Mouse (Mus musculus) lung, postnatal 10 days (tissue): ENCODE measurements around the gene Prickle1.

Experiments
- DNase-seq: peaks from one replicate; pipeline ENCODE4 v3.0.0; 2021

Prickle1 gene

GRCm38 (mm10) chr15:93595746-93596145 lies at the start of gene Prickle1:
Prickle1 (minus strand) TSS chr15:93595891.
- peak; percentile 92 for DNase-seq

DNA sequence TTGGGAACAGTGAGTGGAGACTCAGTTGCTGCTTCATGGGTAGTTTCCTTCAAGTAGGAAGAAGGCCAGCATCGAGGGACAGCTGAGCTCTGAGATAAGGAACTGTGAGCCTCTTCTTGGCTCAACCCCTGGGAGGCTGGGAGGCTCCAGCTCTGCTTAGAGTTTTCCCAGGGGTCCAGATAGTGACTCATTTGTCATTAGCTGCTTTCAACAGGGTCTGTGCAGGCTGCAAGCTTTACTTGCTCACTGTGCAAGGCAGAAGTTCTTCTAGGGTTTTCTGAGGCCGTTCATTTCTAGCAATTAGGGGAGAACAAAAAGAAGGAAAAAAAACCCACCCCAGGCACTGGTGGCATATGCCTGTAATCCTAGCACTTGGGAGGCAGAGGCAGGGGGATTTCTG lies 44.5 kb upstream of the Prickle1 start:
- no peak for DNase-seq

DNA sequence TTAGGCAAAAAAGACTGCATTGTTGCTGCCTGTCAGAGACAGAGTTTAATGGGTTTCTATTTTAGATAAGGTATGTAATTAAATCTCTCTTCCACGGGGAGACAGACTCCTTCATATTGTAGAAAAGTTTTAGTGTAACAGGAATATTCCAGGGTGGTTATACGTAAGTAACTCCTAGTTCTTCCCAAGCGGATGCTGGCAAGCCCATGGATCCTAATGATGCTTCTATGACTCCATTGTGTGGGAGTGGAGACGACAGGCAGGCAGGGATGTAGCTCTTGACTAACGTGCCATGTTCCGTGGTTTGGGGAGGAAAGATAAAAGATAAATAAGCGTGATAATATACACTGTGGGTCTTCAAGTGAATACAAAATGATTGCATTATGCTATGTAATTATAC lies 41.3 kb upstream of the Prickle1 start:
- DNase-seq: no peak

DNA sequence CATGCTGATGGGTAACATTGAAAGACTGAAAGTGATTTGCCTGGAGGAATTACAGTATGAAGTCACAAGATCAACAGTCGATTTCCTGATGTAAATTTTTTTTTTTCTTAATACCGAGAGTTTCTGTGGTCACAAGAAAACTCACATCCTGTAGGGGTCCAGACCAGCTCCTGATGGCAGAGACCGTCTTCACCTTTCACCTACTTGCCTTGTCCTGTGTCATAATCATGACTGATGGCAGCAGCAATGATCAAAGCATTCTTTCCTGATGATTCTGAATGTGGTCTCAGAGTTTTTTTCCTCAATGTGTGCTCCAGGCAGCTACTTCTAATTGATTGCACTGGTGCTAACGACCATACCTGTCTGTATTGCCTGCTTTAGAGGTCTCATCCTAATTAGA lies 39.9 kb upstream of the Prickle1 start:
- no peak for DNase-seq

GRCm38 (mm10) chr15:93634536-93634935 lies 38.8 kb upstream of the Prickle1 start:
- no peak for DNase-seq

DNA sequence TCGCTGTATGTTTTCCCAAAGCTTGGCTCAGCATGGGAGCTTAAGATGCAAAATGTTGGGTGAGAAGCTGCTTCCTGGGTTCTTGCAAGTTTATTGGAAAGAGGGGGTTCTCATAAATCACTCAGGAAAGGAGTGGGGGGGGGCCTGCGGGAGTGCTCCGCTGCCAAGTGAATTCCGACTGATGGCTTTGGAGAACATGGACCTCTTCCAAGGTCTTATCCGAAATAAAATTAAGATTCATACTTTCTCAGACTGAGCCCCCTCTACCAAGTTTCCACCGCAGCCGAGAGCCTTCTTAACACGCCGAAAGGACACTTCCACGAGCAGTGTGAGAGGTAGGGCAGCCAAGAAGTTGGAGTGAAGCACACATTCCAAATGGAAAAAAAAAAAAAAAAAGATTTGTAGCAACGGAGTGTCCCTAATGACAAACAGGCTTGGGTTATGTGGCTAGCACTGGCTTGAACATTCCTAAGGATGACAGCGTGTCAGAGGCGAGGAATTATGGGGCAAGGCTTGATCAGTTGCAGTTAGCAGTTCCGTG lies 34.4 kb upstream of the Prickle1 start:
- DNase-seq: peak; percentile 46

GRCm38 (mm10) chr15:93629201-93629600 lies 33.5 kb upstream of the Prickle1 start:
- DNase-seq: no peak

- DNase-seq: peak; percentile 20
Measured at GRCm38 (mm10) chr15:93627836-93628797, 32.4 kb upstream of the Prickle1 start.

- DNase-seq: no peak
Measured at GRCm38 (mm10) chr15:93619551-93619950, 23.9 kb upstream of the Prickle1 start.

GRCm38 (mm10) chr15:93618442-93619150 lies 22.9 kb upstream of the Prickle1 start:
- DNase-seq: no peak

DNA sequence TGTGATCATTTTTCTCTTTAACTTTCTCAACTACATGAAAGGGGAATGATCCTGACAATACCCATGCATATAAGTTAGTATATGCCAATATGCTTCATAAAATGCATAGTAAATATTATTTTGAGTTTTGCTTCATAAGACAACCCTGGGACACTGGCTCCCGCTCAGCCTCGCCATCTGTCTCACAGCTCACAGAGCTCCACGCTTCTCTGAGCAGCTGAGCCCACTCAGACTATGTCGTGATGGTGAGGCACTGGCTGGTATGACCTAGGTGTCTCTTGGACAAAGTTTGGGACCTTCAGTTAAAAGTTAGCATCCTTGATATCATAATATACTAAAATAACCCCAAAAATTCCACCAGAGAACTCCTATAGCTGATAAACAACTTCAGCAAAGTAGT lies 20.6 kb upstream of the Prickle1 start:
- no peak for DNase-seq

DNA sequence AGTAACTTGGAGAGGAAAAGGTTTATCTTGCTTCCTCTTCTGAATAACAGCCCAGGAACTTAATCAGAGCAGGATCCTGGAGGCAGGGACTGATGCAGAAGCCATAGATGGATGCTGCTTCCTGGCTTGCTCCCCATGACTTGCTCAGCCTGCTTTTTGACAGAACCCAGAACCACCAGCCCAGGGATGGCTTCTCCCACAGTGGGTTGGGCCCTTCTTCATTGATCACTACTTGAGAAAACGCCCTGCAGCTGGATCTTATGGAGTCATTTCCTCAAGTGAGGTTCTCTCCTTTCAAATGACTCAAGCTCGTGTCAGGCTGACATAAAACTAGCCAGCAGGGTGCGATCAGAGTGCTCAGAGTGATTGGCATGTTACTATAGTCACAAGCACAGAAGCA lies 19.3 kb upstream of the Prickle1 start:
- no peak for DNase-seq

GRCm38 (mm10) chr15:93613606-93614005 lies 17.9 kb upstream of the Prickle1 start:
- no peak for DNase-seq

GRCm38 (mm10) chr15:93611536-93612300 lies 16.0 kb upstream of the Prickle1 start:
- DNase-seq: no peak

DNA sequence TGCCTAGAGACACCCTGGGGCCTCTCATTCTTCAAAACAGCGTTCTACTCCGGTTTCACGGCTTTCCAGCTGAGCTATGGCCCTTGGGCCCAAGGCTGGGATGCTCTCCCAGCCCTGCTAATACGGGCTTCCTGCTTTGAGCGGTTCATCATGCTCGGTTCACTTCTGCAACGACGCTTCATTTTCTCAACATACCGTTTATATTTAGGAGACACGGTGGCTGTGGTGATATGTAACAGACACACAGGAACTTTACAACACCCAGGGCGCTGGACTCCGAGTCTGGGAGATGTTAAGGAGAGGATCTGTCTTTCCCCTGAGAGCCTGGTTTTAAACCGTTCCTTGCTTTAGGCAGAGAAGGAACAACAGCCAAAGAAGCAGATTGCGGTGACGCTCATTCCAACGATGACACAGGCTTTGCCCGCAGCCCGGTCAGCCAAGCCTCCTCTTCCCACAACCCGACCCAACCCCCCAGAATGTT lies 15.1 kb upstream of the Prickle1 start:
- DNase-seq: no peak

DNA sequence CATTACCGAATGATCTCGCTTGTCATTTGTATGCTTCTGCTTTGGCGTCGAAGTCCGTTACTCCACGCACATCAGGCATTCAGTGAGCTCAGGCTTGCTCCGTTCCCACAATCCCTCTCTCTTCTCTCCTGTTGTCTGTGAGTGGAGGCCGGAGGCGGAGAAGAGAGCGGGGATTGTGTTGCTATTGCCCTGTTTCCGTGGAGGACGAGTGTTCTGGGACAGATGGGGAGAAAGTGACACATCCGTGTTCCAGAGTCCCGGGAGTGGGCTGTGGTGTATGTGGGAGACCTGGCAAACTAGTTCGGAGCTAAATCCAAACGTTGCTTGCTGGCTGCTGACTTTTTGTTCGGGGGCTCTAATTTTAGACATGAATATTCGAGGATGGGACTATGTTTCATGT lies 14.6 kb upstream of the Prickle1 start:
- DNase-seq: peak; percentile 40

DNA sequence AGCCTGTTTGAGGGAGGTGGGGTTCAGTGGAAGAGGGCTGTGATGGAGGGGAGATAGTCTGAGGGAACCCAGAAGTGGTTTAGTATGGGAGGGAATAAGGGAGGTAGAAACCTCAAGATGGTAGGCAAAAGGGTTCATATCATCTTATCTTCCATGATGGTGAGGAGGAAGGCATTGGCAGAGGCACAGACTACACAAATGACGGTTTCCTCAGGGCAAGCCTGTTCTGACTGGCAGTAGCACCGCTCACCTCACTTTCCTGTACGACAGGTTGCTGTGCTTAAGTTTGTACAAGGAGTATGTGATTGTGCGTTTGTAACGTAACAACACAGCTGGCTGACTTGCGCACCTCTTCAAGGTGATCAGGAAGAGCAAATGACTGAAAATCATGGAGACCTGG lies 7.2 kb upstream of the Prickle1 start:
- no peak for DNase-seq

DNA sequence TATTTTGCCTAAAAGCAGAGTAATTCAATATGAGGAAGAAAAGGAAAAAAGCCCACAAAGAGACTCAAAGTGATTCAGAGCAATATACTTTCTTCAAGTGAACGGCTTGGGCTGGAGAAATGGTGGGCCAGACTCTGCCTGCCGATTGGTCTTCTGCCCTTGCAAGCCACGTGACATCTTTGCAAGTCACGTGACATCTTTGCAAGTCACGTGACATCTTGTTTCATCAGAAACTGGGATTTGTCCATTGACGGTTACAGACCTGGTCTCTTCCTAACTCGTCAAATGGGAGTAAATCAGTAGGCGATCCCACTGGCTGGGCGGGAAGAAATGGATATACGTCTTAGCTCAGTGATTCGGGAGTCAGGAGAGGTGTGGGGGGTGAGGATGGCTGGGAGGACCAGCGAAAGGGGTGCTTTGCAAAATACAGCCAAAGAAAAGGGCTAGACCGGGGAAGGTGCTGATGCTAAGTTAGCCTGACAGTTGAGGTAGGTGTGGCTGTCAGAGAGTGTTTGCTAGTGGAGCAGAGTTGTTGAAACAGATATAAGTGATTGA lies 5.8 kb upstream of the Prickle1 start:
- no peak for DNase-seq

DNA sequence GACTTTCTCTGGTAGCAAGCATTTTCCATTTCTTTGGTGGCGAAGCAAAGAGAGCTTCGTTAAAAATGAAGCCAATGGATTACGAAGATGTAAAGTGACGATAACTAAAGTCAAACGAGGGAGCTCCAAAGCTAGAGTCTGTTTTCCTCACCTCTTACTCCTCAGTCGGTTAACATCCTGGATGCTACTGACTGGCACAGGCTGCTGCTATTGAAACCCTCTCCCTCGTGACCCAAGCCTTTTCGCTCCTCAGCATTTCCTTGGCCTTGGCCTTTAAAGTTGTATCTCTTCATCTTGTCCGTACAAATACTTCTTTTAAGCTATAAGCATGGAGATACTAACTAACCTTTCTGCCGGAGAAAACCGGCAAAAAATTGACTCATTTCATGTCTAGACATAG lies 1.3 kb upstream of the Prickle1 start:
- DNase-seq: no peak

- DNase-seq: peak; percentile 89
Measured at GRCm38 (mm10) chr15:93596285-93596684, 594 bp upstream of the Prickle1 start.

DNA sequence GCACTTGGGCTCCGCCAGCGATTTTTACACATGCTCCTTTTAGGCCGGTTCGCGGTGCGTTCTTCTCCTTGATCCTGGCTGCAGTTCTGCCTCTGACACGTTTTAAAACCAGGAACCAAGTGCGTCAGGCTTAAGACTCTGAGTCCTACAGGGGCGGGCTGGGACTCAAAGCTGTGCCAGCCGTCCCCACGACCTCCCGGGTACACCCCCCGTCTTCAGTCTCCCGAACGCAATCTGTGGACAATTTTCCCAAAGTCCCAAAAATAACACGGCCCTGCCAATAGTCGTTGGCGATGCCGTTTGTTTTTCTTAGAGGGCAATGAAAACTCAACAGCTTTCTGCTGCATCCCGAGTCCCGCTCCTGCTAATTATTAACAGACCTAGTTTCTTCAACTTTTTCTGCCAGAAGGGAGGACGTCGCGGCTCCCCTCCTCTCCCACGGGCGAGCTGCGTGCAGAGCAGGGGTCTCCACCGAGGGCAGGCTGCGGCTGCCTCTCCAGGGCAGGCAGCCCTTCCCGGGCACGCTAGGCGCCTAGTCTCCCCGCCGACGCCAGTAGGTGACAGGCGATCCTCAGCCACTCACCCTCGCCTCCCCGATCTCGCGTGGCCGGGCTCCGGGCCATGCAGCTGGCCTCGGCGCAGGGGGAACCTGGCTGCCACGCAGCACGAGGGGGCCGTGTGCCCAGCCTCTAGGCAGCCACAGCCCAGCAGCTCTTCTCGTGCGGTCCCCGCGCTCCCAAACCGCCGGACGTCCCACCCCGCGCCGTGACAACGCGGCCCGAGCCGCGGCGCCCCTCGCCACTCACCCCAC lies 598 bp downstream of the Prickle1 start:
- DNase-seq: peak; percentile 71
